Mouse (Mus musculus): ENCODE data around the gene Dgcr2. TPM values are rescaled to one million over a fixed set of nuclear protein-coding genes. Genes with fewer than 3 reads are reported as not detected.
A peak's percentile ranks its signal among the peaks of the same experiment; 100 is the strongest.

The Dgcr2 gene
- polyA plus RNA-seq, 1 experiment from 2014 or later, result 96.8 TPM

DNA sequence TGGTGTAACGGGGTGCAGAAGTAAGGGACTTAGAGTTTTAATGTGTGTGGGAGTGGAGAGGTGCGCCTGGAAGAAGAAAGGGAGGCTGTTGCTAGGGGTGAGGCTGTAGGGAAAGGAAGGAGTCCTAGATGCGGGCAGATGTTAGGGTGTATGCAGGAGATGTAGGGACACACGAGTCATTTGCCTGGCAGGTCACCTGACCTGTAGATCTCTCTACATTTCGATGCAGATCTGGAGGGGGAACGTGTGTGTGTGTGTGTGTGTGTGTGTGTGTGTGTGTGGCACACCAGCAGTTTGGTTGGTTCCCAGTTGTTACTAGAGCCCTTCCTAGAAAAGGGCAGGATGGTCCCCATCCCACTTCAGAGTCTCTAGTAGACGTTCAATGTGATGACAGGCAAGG, 93.4 kb downstream of the Dgcr2 start:
- 23% methylated on average over 7 of the region's 7 CpGs for WGBS
- peak overlapping the region; percentile 77 for H3K4me2 ChIP-seq
- H3K9me3 ChIP-seq, result no peaks in the 10 kb centered on the region
- peak overlapping the region; percentile 35 for H3K4me3 ChIP-seq
- peaks cover 54% of the 10 kb centered on the region for H3K36me3 ChIP-seq
- no peak for ATAC-seq (ENCODE audit: insufficient number of reproducible peaks, insufficient read depth, low FRiP score, low TSS enrichment, low read depth)
- H3K27ac ChIP-seq, result peak overlapping the region; percentile 93
- H3K9ac ChIP-seq, result peak overlapping the region; percentile 69
- H3K27me3 ChIP-seq, result peaks cover 54% of the 10 kb centered on the region
- H3K4me1 ChIP-seq, result peaks cover 97% of the 10 kb centered on the region

DNA sequence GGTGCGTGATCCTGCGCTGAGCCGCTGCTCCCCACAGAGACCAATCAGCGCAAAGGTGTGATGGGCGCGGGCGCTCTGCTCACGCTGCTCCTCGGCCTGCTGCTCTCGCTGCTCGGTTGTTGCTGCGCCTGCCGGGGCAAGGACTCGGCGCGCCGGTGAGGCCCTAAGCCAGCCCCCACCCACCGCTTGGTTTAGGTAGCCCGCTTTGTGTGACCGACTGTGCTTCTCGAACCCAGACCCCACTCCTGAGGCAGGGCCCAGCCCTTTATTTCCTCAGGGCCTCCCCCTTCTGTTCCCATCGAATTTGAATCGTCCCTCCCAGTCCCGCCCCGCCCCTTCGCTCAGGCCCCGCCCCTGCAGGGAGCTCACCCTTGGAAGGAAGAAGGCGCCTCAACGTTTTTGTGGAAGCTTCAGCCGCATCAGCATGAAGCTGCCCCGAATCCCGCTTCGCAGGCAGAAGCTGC, 93.9 kb downstream of the Dgcr2 start:
- H3K9ac ChIP-seq, result peak overlapping the region; percentile 69

DNA sequence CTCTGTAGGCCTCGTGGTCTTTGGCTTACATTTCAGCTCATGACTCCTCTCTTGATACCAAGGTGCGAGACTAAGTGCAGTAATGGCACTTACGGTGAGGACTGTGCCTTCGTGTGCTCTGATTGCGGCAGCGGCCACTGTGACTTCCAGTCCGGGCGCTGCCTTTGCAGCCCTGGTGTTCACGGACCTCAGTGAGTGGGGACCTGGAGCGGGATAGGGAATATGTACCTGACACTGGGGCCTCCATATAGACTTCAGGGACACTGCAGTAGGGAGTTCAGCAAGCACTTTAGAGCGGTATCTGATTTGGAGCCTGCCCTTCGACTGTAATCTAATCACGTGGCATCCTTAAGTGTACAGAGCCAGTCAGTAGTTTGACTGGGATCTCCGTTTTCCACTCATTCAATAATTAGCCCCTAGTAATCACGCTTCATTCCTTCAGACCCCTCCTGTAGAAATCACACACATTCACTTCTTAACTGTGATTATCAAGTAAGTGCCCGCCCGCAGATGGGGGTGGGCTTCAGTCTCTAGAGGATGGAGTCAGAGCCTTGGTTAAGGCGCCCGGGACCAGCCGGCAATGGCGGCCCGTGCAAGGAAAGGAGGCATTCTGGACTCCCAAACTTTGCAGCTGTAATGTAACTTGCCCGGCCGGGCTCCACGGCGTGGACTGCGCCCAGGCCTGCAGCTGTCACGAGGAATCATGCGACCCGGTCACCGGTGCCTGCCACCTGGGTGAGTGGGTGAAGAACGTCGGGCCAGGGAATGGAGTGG, 94.5 kb downstream of the Dgcr2 start:
- Histone ChIP-seq H3K4me1 (peaks cover 97% of the 10 kb centered on the region), H3K27ac (peak overlapping the region; percentile 57), H3K4me2 (peak overlapping the region; percentile 77), H3K36me3 (peaks cover 50% of the 10 kb centered on the region), H3K27me3 (peaks cover 63% of the 10 kb centered on the region), H3K4me3 (peak overlapping the region; percentile 35), H3K9ac (peak overlapping the region; percentile 69), H3K9me3 (no peaks in the 10 kb centered on the region)
- 16% methylated on average over 33 of the region's 33 CpGs for WGBS
- ATAC-seq (ENCODE audit: insufficient number of reproducible peaks, insufficient read depth, low FRiP score, low TSS enrichment, low read depth), result no peak

More for the DNA sequence above, 93.9 kb downstream of the Dgcr2 start:
- Histone ChIP-seq H3K4me1 (peaks cover 97% of the 10 kb centered on the region), H3K9me3 (no peaks in the 10 kb centered on the region), H3K4me2 (peak overlapping the region; percentile 77), H3K4me3 (peak overlapping the region; percentile 35), H3K36me3 (peaks cover 54% of the 10 kb centered on the region), H3K27ac (peak overlapping the region; percentile 93), H3K27me3 (peaks cover 57% of the 10 kb centered on the region)
- ATAC-seq (ENCODE audit: insufficient number of reproducible peaks, insufficient read depth, low FRiP score, low TSS enrichment, low read depth), result no peak
- WGBS, result 9% methylated on average over 33 of the region's 33 CpGs

DNA sequence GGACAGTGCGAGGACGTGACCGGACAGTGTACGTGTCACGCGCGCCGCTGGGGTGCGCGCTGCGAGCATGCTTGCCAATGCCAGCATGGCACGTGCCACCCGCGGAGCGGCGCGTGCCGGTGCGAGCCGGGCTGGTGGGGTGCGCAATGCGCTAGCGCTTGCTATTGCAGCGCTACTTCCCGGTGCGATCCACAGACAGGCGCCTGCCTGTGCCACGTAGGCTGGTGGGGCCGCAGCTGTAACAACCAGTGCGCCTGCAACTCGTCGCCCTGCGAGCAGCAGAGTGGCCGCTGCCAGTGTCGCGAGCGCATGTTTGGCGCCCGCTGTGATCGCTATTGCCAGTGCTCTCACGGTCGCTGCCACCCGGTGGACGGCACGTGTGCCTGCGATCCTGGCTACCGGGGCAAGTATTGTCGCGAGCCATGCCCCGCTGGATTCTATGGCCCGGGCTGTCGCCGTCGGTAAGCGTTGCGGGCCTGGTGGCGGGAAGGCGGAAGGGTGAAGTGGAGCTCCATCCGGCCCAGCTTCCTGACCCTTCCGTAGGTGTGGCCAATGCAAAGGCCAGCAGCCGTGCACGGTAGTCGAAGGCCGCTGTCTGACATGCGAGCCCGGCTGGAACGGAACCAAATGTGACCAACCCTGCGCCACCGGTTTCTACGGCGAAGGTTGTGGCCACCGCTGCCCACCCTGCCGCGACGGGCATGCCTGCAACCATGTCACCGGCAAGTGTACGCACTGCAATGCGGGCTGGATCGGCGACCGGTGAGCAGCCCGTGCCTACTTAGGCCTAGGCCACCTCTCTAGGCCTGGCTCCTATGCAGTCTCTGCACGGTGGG, 95.3 kb downstream of the Dgcr2 start:
- 7% methylated on average over 83 of the region's 83 CpGs for WGBS
- H3K4me1 ChIP-seq, result peaks cover 94% of the 10 kb centered on the region
- peak overlapping the region; percentile 57; the same call in 1 of the 2 replicates for H3K27ac ChIP-seq
- H3K9ac ChIP-seq, result peak overlapping the region; percentile 69
- no peaks in the 10 kb centered on the region for H3K9me3 ChIP-seq
- H3K27me3 ChIP-seq, result peaks cover 66% of the 10 kb centered on the region
- H3K4me2 ChIP-seq, result peak overlapping the region; percentile 77
- peak overlapping the region; percentile 35 for H3K4me3 ChIP-seq
- H3K36me3 ChIP-seq, result peaks cover 44% of the 10 kb centered on the region
- no peak for ATAC-seq (ENCODE audit: insufficient number of reproducible peaks, insufficient read depth, low FRiP score, low TSS enrichment, low read depth)

DNA sequence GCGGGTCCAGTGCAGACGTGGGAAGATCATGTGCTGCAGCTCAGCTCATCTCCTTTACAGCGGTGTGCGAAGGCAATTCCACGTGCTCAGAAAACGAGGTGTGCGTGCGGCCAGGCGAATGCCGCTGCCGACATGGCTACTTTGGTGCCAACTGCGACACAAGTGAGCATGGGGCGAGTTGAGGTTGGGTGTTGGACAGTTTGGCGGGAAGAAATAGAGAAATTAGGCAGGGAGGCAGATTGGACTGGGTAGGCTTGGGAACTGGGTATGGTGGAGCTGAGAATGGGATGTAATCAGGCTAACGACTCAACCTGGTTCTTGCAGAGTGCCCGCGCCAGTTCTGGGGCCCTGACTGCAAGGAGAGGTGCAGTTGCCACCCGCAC, 95.9 kb downstream of the Dgcr2 start:
- peak overlapping the region; percentile 69 for H3K9ac ChIP-seq
- H3K27ac ChIP-seq, result peak overlapping the region; percentile 55; the same call in 1 of the 2 replicates
- H3K27me3 ChIP-seq, result peaks cover 66% of the 10 kb centered on the region
- H3K4me1 ChIP-seq, result peaks cover 88% of the 10 kb centered on the region
- no peak for ATAC-seq (ENCODE audit: insufficient number of reproducible peaks, insufficient read depth, low FRiP score, low TSS enrichment, low read depth)
- peak overlapping the region; percentile 35 for H3K4me3 ChIP-seq
- H3K9me3 ChIP-seq, result no peaks in the 10 kb centered on the region
- 12% methylated on average over 18 of the region's 18 CpGs for WGBS
- peak overlapping the region; percentile 77 for H3K4me2 ChIP-seq
- peaks cover 38% of the 10 kb centered on the region for H3K36me3 ChIP-seq

DNA sequence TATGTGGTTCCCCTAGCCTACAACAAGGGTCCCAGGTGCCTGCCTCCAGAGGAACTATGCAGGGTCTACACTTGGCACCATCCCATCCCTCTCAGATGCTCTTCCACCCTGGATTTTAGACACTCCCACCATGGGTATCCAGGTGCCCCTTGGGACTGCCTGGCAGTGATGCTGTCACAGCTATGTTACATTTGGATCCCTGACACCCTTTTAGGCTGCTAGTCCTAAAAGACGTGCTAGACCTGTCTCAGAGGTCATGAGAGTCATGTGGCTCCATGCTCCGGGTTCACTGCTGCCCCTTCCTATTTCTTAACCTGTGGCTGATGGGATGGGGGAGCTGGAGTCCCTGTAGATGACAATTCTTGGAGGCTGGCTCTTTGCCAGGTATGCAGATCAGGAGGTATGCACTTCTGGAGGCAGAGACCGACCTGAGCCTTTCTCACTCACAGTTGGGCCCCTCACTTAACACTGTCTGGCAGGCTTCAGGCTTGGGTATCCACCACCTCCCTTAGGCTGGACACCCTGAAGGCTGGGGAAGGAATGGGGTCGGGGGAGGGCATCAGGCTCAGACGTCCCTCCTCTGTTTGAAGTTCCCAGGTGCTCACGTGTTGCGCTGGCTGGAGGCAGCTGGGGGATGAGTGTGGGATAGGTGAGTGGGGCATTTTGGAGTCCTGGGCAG, 96.4 kb downstream of the Dgcr2 start:
- ATAC-seq (ENCODE audit: insufficient number of reproducible peaks, insufficient read depth, low FRiP score, low TSS enrichment, low read depth), result no peak
- H3K27me3 ChIP-seq, result peaks cover 66% of the 10 kb centered on the region
- WGBS, result 13% methylated on average over 7 of the region's 7 CpGs
- H3K9ac ChIP-seq, result peak overlapping the region; percentile 69; the same call in 1 of the 2 replicates
- peaks cover 34% of the 10 kb centered on the region for H3K36me3 ChIP-seq
- peak overlapping the region; percentile 77 for H3K4me2 ChIP-seq
- peaks cover 84% of the 10 kb centered on the region for H3K4me1 ChIP-seq
- no peaks in the 10 kb centered on the region for H3K9me3 ChIP-seq
- peak overlapping the region; percentile 35 for H3K4me3 ChIP-seq
- no peak overlapping the region; the same call in 1 of the 2 replicates for H3K27ac ChIP-seq

DNA sequence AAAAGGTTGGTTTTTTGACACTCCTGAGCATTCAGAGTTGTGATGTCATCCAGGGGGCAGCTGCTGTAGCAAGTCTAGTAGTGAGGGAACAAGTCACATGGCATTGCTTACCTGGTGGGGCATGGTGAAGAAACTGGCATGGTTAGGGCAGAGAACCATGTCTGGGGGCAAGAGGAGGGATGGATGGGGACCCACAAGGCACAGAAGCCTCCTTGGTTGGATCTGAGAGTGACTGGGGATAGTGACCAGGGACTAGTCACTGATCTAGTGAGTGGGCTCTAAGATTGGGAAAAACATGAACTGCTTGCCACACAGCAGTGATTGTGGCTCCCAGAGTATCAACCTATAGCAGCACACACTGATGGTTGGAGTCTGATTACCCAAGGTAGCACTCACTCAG, 98.8 kb downstream of the Dgcr2 start:
- ATAC-seq (ENCODE audit: insufficient number of reproducible peaks, insufficient read depth, low FRiP score, low TSS enrichment, low read depth), result no peak
- peak overlapping the region; percentile 95 for H3K9ac ChIP-seq
- H3K4me3 ChIP-seq, result peak overlapping the region; percentile 75
- H3K27ac ChIP-seq, result peak overlapping the region; percentile 99; the same call in 1 of the 2 replicates
- H3K4me1 ChIP-seq, result peaks cover 78% of the 10 kb centered on the region
- peaks cover 17% of the 10 kb centered on the region for H3K36me3 ChIP-seq
- H3K4me2 ChIP-seq, result peak overlapping the region; percentile 82
- H3K27me3 ChIP-seq, result peaks cover 50% of the 10 kb centered on the region
- no peaks in the 10 kb centered on the region for H3K9me3 ChIP-seq

DNA sequence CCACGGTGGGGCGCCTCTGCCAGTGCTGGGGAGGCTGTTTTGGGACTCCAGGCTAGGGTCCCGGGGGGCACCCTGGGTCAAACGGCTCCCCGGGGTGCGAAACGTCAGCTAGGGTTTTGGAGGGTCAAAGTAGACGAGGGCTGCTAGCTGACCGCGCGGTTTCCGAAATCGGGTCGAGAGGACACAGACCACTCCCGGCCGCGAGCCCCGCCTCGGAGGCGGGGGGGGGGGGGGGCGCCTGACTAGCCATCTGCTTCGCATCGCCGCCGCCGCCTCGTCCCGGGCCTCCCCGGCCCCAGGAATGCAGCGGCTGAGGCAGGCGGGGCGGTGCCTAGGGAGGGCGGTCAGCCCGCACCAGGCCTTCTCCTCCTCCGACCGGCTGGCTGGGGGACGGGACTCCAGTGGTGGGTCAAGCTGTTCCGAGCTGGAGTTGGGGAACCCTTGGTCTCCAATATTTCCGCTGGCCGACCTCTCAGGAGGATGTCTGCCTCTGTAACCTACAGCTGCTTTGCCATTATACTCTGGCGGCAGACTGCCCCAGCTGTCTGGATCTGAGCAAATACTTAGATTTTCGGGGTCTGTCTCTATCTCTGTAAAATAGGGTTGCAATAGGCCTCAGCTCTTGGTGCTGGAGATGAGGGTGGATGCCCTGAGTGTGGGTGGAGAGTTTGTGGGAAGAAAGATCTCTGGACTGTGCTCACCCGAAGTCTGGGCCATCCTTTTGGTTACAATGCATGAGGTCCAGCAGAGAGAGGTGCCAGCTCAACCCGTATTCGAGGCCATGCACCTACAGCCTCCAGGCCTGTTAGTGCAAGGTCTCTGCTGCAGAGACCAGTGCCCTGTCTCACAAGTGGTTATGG, 99.8 kb downstream of the Dgcr2 start:
- H3K27me3 ChIP-seq, result peaks cover 40% of the 10 kb centered on the region
- H3K9ac ChIP-seq, result peak overlapping the region; percentile 95
- peaks cover 68% of the 10 kb centered on the region for H3K4me1 ChIP-seq
- no peaks in the 10 kb centered on the region for H3K9me3 ChIP-seq
- ATAC-seq (ENCODE audit: insufficient number of reproducible peaks, insufficient read depth, low FRiP score, low TSS enrichment, low read depth), result peak; percentile 40; the same call in 1 of the 2 replicates
- under 1% methylated on average over 41 of the region's 45 CpGs for WGBS
- H3K4me3 ChIP-seq, result peak overlapping the region; percentile 75
- H3K27ac ChIP-seq, result peak overlapping the region; percentile 99
- peaks cover 16% of the 10 kb centered on the region for H3K36me3 ChIP-seq
- peak overlapping the region; percentile 82 for H3K4me2 ChIP-seq

DNA sequence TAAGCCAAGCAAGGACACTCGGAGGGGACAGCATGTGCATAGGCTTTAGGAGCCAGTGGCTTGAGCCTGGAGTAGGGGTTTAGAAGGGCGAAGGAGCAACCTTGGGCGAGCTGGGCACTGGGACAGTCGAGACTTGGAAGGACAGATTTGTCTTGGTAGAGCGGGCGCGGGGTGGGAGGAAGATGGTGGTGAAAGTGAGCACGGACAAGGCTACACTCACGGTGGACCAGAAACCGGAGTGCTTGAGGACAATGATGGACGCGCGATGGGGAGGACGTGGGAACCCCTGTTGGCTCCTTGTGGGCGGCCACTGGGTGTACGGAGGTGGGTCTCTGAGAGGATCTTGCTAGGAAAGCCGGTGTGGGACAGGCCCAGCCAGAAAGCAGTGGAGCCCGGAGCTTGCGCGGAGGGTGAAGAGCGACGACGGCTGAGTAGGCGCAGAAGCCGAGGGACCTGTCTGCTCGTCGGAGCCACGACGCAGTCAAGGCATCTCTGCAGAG, 100.5 kb downstream of the Dgcr2 start:
- Histone ChIP-seq H3K4me3 (peak overlapping the region; percentile 75), H3K4me1 (peaks cover 61% of the 10 kb centered on the region), H3K27me3 (peaks cover 33% of the 10 kb centered on the region), H3K4me2 (peak overlapping the region; percentile 82), H3K27ac (peak overlapping the region; percentile 99), H3K9me3 (no peaks in the 10 kb centered on the region), H3K36me3 (peaks cover 16% of the 10 kb centered on the region), H3K9ac (peak overlapping the region; percentile 95)
- WGBS, result under 1% methylated on average over 29 of the region's 29 CpGs
- peak; percentile 13; the same call in 1 of the 2 replicates for ATAC-seq (ENCODE audit: insufficient number of reproducible peaks, insufficient read depth, low FRiP score, low TSS enrichment, low read depth)

DNA sequence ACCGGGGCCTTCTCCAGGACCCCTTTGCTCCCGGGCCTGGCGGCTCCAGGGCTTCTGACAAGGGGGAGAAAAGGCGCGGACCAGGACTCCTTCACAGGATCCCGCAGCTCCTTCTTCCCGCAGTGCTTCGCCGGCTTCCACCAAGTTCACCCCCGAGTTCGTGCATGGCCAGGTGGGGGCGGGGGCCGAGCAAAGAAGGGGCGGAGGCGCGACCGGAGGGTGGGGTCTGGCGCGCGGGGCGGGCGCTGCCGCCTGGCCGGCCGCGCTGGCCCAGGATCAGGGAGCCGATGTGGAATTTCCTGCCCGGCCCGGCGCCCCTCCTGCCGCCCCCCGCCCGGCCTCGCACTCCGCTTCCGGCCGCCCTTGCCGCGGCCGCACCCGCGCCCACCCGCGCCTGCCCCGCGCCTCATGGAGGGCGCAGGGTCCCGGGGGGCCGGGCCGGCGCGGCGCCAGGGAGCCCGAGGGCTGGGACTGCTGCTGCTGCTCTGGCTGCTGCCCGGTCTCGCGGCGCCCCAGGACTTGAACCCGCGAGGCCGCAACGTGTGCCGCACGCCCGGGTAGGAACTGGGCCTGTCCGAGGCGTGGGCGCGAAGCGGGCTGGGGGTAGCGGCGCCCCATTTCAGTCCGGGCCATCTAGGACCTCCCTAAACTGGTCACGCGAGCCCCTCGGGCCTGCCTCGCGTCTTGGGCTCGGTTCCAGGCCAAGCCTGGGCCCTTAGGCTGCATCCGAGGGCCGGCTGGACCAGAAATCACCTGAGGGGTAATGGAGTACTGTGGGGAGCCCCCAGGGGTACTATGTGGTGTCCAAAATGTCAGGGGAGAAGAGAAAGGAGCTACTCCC, 101.2 kb downstream of the Dgcr2 start, which contains the start of gene Scarf2:
Gene Scarf2, plus strand, starts transcription at position 312 of the 841 bp plus-strand sequence.
- Histone ChIP-seq H3K27me3 (peaks cover 27% of the 10 kb centered on the region), H3K27ac (peak within 1 kb of the TSS; percentile 99), H3K4me3 (peak within 1 kb of the TSS; percentile 75), H3K4me1 (peaks cover 54% of the 10 kb centered on the region), H3K4me2 (peak within 1 kb of the TSS; percentile 82), H3K36me3 (peaks cover 20% of the 10 kb centered on the region), H3K9me3 (no peaks in the 10 kb centered on the region), H3K9ac (peak within 1 kb of the TSS; percentile 95)
- WGBS, result under 1% methylated on average over 78 of the region's 81 CpGs
- peak; percentile 59 for ATAC-seq (ENCODE audit: insufficient number of reproducible peaks, insufficient read depth, low FRiP score, low TSS enrichment, low read depth)

Measured in embryonic facial prominence, embryonic 13.5 days (tissue).